Mouse (Mus musculus): ENCODE measurements at regions not wholly inside any gene's neighbourhood (a gene's known extent, or its start where the extent isn't known, plus 50 kb on each side); places are given as distances from the start of the nearest gene placed in this dataset.

DNA sequence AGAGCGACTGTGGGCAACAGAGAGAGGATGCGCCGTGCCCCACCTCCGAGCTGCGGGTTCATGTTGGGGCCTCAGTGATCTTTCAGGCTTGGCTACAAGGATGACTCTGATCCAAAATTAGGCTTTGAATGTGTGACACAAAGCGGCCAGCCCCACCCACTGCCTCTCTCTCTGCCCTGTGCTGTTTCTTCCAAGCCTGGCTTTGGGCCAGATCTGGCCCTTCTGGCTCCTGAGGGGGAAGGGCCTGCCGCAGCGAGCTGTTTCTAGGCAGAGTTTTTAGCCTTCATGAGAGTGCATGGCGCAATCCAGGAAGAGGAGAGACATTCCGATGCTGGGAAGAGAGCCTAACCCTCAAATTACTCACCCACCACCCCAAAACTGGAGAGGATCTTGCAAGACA, 75.9 kb upstream of the Maml3 start:
- TF ChIP-seq CTCF (IDR thresholded peaks at IDR 0.05; ENCODE audit: insufficient read depth, low read length) (no peak), POLR2A (IDR thresholded peaks at IDR 0.05; ENCODE audit: borderline replicate concordance, extremely low read depth, low read depth, low read length) (peak; percentile 18; the same call in 1 of the 2 replicates)

Data from lung, adult 2 months (tissue).